In the genomic region with DNA sequence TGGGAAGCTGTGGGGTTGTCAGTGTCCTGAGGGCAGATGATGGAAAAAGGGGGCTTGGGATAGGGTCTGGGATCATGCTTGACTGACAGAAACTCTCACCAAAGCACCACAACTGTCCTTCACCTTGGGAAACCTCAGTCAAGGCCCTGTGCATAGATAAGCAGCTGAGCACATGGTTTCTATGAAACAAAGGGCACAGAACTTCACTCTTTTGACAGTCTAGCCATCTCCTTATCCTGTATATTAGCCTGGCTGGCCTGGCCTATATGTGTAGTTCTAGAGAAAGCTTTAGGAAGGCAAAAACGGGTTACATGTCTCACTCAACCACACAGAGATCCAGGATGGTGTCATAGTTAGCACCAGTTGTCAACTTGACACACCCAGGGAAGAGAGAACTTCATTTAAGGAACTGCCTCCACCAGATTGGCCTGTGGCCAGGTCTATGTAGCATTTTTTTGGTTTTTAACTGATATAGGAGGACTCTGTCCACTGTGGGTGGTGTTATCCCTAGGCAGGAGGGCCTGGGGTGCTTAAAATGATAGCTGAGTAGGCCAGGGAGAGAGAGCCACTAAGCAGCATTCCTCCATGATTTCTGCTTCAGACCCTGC, we compare ENCODE assay signal across 27 mouse cellular contexts. TPM values are rescaled to one million over a fixed set of nuclear protein-coding genes. Genes with fewer than 3 reads are reported as not detected.
A peak's percentile ranks its signal among the peaks of the same experiment; 100 is the strongest.
DNase-seq lines count a peak whose midpoint lies in the region; ATAC-seq and TF ChIP-seq lines count a peak whose summit lies in the region.
"Had no signal": no experiment of that assay in that cellular context is flagged by ENCODE, and none has a peak within 500 bp of the region (broad histone marks: within the 10 kb centered on the region; RNA-seq: fewer than 3 reads in every experiment).

No protein-coding gene starts in this region.

- peaks cover 42% of the 10 kb centered on the region for H3K4me1 ChIP-seq in G1E (ENCODE audit: insufficient read depth, low read depth, low read length)
- H3K4me1 ChIP-seq: embryonic facial prominence, embryonic 15.5 days; forebrain, embryonic 13.5 days; hindbrain, embryonic 15.5 days; kidney, embryonic 15.5 days; limb, embryonic 12.5 days; midbrain, embryonic 12.5 days; neural tube, embryonic 13.5 days had no signal

- TF ChIP-seq CTCF in G1E (IDR thresholded peaks at IDR 0.05; ENCODE audit: low read depth, low read length): no peak

- H3K27me3 ChIP-seq in G1E (ENCODE audit: insufficient read depth, low read length): no peaks in the 10 kb centered on the region
- H3K27me3 ChIP-seq: embryonic facial prominence, embryonic 15.5 days; forebrain, embryonic 13.5 days; hindbrain, embryonic 15.5 days; kidney, embryonic 15.5 days; limb, embryonic 12.5 days; midbrain, embryonic 12.5 days; neural tube, embryonic 13.5 days had no signal

- no peak overlapping the region for H3K4me3 ChIP-seq in G1E (ENCODE audit: low read depth, low read length)
- H3K4me3 ChIP-seq: embryonic facial prominence, embryonic 10.5 days; embryonic facial prominence, embryonic 15.5 days; forebrain, embryonic 13.5 days; hindbrain, embryonic 15.5 days; kidney, embryonic 15.5 days; left cerebral cortex, adult 2 months; limb, embryonic 12.5 days; midbrain, embryonic 12.5 days; neural tube, embryonic 13.5 days had no signal

- peak; percentile 3 for DNase-seq in adrenal gland, postnatal 14 days
- DNase-seq in adrenal gland, adult 2 months: no peak
- peak; percentile 2 for DNase-seq in G1E (ENCODE audit: low spot score)
- DNase-seq in urinary bladder, postnatal 36 days (ENCODE audit: low spot score in 2 of 2): no peak
- no peak for DNase-seq in layer of hippocampus, postnatal 36 days
- DNase-seq: adrenal gland, adult 8-10 months; cerebellum, adult 11 months; cerebellum, adult 9-11 months; gastrocnemius, postnatal 14 days; heart, adult 18-20 months; kidney, adult 18-20 months; kidney, postnatal 25 days; thymus, adult 2 months; thymus, postnatal 4 days had no signal

- no peaks in the 10 kb centered on the region for H3K9me3 ChIP-seq in G1E (replicated peaks)
- H3K9me3 ChIP-seq: embryonic facial prominence, embryonic 10.5 days; embryonic facial prominence, embryonic 15.5 days; forebrain, embryonic 13.5 days; hindbrain, embryonic 15.5 days; kidney, embryonic 15.5 days; limb, embryonic 12.5 days; midbrain, embryonic 12.5 days; neural tube, embryonic 13.5 days had no signal

- ATAC-seq in G1E (ENCODE audit: extremely low read depth, insufficient number of reproducible peaks, low FRiP score, poor library complexity, severe bottlenecking): no peak
- ATAC-seq in granulocyte monocyte progenitor cell, adult 5-6 weeks (replicated peaks; ENCODE audit: poor library complexity, severe bottlenecking): peak; percentile 39
- ATAC-seq in monocyte, adult 5-6 weeks (replicated peaks; ENCODE audit: insufficient number of reproducible peaks, low FRiP score, low TSS enrichment, poor library complexity, severe bottlenecking): peak; percentile 52
- ATAC-seq: activated CD4-positive, CD25-positive, alpha-beta regulatory T cell, adult 4 months; forebrain, embryonic 13.5 days; inflammation-experienced regulatory T-cells, adult 6 months had no signal

- H3K36me3 ChIP-seq in G1E (replicated peaks): peaks cover 88% of the 10 kb centered on the region
- H3K36me3 ChIP-seq: embryonic facial prominence, embryonic 10.5 days; embryonic facial prominence, embryonic 15.5 days; hindbrain, embryonic 15.5 days; kidney, embryonic 15.5 days; limb, embryonic 12.5 days; midbrain, embryonic 12.5 days; neural tube, embryonic 13.5 days had no signal

RNA-seq across cellular contexts. Expression of gene Myo1g, which starts 12.4 kb away (rescaled TPM):
- total RNA-seq in adrenal gland, postnatal 14 days (2021): 4.0 and 11.8 TPM in 2 replicates
- 1 to 10 TPM; 2.1 to 2.6 TPM for total RNA-seq in adrenal gland, adult 2 months (2021)
- polyA plus RNA-seq in adrenal gland, adult 2 months (2012; rRNA removed): 3.8 and 4.7 TPM in 2 replicates
- total RNA-seq in G1E (2014; fragmentation: Nextera tagmentation) (48.5 and 56.5 TPM in 2 replicates), G1E (2017) (69.2 and 74.5 TPM in 2 replicates)
- 71.8 and 78.8 TPM in 2 replicates for polyA plus RNA-seq in G1E (2012)
- total RNA-seq in granulocyte monocyte progenitor cell, adult 5-6 weeks (2014; fragmentation: Nextera tagmentation): 84.4 and 96.4 TPM in 2 replicates
- 47.8 and 57.4 TPM in 2 replicates for total RNA-seq in granulocyte monocyte progenitor cell, adult 5-6 weeks (2017)
- 572 to 636 TPM (median 611 TPM) in 3 replicates for total RNA-seq in monocyte, adult 5-6 weeks (2017)
- total RNA-seq in layer of hippocampus, postnatal 36 days (2021): 1 to 10 TPM in 1 of 2 experiments, under 1 TPM in 1; 0.45 to 1.1 TPM

RNA-seq across cellular contexts. Expression of gene Purb, which starts 32.7 kb away (rescaled TPM):
- 73.6 and 75.8 TPM in 2 replicates for total RNA-seq in adrenal gland, postnatal 14 days (2021)
- 10 to 100 TPM; 48.9 to 58.7 TPM for total RNA-seq in adrenal gland, adult 2 months (2021)
- polyA plus RNA-seq in adrenal gland, adult 2 months (2012; rRNA removed): 10.1 and 11.0 TPM in 2 replicates
- 38.2 and 43.9 TPM in 2 replicates for total RNA-seq in G1E (2014; fragmentation: Nextera tagmentation)
- total RNA-seq in G1E (2017): 32.0 and 34.5 TPM in 2 replicates
- 7.8 and 8.9 TPM in 2 replicates for polyA plus RNA-seq in G1E (2012)
- 29.3 and 36.4 TPM in 2 replicates for total RNA-seq in granulocyte monocyte progenitor cell, adult 5-6 weeks (2014; fragmentation: Nextera tagmentation)
- total RNA-seq in granulocyte monocyte progenitor cell, adult 5-6 weeks (2017): 35.7 and 43.4 TPM in 2 replicates
- 67.4 to 82.3 TPM (median 75.6 TPM) in 3 replicates for total RNA-seq in monocyte, adult 5-6 weeks (2017)
- 100 to 1,000 TPM; 255 to 257 TPM for total RNA-seq in layer of hippocampus, postnatal 36 days (2021)

RNA-seq across cellular contexts. Expression of gene Ccm2, which starts 38.3 kb away (rescaled TPM):
- 37.6 and 47.5 TPM in 2 replicates for total RNA-seq in adrenal gland, postnatal 14 days (2021)
- 10 to 100 TPM; 38.8 to 47.9 TPM for total RNA-seq in adrenal gland, adult 2 months (2021)
- 47.0 and 48.1 TPM in 2 replicates for polyA plus RNA-seq in adrenal gland, adult 2 months (2012; rRNA removed)
- total RNA-seq in G1E (2014; fragmentation: Nextera tagmentation): 16.8 and 22.5 TPM in 2 replicates
- 32.1 and 43.5 TPM in 2 replicates for total RNA-seq in G1E (2017)
- polyA plus RNA-seq in G1E (2012): 34.9 and 37.3 TPM in 2 replicates
- 39.8 and 56.0 TPM in 2 replicates for total RNA-seq in granulocyte monocyte progenitor cell, adult 5-6 weeks (2014; fragmentation: Nextera tagmentation)
- total RNA-seq in granulocyte monocyte progenitor cell, adult 5-6 weeks (2017): 39.8 and 55.5 TPM in 2 replicates
- total RNA-seq in monocyte, adult 5-6 weeks (2017): 148 to 199 TPM (median 172 TPM) in 3 replicates
- 10 to 100 TPM; 52.1 to 53.4 TPM for total RNA-seq in layer of hippocampus, postnatal 36 days (2021)

Comparison
In these comparisons a context has a peak if more than half of its experiments do, and no peak if none do; other contexts are left out.
1. DNase-seq: peak in adrenal gland, postnatal 14 days (single experiment) and G1E (single experiment); none in adrenal gland, adult 2 months (single experiment), urinary bladder, postnatal 36 days (0 of 2) and layer of hippocampus, postnatal 36 days (0 of 2).